Mouse (Mus musculus): ENCODE measurements around the gene Ppp1r11.

Gene Ppp1r11

DNA sequence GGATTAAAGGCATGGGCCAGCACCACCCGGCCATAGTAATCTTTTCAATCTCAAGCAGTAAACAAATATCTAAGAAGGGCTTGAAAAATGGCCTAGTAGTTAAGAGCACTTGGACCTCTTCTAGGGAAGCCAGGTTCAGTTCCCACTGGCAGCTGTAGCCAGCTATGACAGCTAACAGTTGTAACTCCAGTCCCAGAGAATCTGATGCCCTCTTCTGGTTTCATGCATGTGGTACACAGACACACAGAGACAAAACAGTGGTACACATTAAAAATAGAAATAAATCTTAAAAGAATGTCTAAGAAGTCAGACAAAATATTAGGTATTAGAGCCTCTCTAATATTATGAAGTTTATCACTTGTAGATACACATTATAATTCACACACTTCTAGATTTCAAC is 9.6 kb upstream of the Ppp1r11 start:
- DNase-seq (ENCODE audit: low read depth, low spot score) = no peak

DNA sequence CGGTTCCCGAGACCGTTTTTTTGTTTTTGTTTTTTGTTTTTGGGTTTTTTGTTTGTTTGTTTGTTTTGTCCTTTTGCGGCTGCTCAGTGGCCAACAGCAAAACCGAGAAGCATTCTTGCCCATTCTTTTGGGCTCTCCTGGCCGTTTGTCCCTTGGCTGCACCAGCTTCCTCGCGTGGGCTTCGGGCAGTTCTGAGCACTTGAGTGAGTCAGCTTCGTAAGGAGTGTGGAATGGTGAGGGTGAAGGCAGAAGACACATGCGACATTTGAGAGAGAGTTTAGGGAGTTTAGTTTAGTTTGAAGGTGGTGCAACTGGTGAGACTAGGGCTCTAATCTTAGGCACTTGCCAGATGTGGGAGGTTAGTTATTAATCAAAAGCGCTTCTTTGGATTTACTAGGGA is 7.3 kb upstream of the Ppp1r11 start:
- DNase-seq (ENCODE audit: low read depth, low spot score) = peak; percentile 29

DNA sequence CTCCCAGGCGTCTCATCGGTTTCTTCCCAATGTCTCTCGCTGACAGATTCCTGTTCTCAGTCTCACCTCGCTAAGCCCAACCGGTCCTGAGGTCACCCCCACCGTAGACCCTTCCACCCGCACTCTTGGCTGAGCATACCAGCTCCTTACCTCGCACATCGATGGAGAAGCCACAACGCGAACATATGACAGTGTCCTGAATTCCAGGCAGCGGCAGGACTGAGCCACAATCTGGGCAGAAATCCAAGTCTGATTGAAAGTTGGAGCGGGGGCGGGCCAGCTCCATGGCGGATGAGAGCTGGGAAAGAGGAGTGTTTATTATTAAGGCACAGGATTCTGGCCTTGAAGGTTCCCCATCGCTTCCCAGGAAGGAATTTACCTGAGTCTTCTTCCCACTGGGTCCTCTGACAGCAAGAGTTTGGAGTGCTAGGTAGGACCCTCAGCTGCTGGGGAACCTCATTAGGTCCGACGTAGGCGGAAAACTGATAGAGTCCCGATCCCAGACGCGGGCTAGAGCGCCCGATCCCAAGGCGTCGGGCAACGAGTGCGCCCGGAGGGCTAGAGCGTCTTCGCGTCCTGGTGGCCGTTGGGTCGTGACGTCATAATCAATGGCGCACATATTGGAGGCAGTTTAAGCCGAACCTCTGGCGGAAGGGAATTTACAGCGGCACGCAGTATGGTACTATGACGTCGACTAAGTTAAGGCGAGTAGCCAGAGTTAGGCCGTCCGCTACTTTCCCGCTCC is 6.6 kb upstream of the Ppp1r11 start, which contains the start of the genes Znrd1 and Znrd1as:
TSS of gene Znrd1 (minus strand) at position 561 of the 745 bp plus-strand sequence.
TSS of gene Znrd1as (plus strand) at position 594 of the 745 bp plus-strand sequence.
- DNase-seq (ENCODE audit: low read depth, low spot score) = peak; percentile 94

DNA sequence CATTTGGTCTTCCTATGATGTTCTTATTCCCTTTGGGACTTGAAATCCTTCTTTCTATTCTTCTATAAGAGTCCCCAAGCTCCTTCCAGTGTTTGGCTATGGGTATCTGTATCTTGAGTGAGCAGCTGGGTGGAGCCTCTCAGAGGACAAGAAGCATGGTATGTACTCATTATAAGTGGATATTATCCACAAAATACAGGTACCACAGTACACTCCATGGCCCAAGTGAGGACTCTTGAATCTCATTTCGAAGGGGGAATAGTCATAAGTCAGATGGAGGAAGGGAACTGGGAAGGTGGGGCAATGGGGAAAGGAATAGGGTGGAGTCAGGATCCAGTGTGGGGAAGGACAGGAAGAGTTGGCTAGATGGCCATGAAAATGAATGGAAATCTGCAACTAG is 1.5 kb upstream of the Ppp1r11 start:
- DNase-seq (ENCODE audit: low read depth, low spot score) = no peak

DNA sequence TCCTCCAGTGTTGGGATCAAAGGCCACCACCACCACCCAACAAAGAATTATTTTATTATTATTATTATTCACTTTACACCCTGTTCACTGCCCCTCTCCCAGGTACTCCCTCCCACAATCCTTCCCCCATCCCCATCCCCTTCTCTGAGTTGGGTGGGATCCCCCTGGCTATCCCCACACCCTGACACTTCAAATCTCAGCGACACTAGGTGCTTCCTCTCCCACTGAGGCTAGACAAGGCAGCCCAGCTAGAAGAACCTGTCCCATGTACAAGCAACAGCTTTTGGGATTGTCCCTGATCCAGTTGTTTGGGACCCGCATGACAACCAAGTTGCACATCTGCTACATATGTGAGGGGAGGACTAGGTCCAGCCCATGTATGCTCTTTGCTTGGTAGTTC is 1.1 kb upstream of the Ppp1r11 start:
- no peak for DNase-seq (ENCODE audit: low read depth, low spot score)

DNA sequence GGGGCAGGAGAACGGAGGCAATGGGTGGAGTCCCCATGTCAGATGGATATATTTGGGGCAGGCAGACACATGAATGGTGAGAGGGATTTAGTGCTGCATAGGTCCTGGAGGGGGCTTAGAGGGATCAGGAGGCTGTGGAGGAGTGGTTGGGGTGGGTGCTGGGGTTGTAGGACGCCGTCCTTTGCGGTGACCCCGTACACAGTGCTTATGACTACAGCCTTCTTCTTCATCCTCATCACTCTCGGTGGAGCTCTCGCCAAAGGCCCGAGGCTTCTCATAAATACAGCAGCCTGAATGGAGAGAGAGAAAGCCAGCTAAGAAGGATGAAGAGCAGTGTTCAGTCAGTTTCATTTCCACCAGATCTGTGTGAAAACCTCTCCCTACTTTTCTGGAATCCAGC is 2.3 kb downstream of the Ppp1r11 start:
- DNase-seq (ENCODE audit: low read depth, low spot score) = no peak

DNA sequence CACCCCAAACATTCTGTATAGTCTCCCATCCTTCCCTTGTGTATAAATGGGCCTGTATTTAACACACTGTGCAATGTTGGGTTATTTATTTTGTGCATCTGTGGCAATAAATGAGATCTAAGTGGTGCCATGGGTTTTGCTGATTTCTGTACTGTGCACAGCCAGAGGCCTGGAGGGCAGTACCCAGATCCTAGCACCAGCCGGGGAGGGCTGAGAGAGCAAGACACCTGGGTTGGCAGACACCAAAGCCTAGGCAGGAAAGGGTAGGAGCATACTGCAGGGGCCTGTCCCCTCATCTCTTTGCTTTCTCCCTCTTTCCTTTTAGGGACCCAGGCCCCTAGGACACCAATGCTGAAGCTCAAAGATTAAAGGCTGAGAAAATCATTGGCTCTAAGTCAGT is 3.3 kb downstream of the Ppp1r11 start:
- no peak for DNase-seq (ENCODE audit: low read depth, low spot score)

DNA sequence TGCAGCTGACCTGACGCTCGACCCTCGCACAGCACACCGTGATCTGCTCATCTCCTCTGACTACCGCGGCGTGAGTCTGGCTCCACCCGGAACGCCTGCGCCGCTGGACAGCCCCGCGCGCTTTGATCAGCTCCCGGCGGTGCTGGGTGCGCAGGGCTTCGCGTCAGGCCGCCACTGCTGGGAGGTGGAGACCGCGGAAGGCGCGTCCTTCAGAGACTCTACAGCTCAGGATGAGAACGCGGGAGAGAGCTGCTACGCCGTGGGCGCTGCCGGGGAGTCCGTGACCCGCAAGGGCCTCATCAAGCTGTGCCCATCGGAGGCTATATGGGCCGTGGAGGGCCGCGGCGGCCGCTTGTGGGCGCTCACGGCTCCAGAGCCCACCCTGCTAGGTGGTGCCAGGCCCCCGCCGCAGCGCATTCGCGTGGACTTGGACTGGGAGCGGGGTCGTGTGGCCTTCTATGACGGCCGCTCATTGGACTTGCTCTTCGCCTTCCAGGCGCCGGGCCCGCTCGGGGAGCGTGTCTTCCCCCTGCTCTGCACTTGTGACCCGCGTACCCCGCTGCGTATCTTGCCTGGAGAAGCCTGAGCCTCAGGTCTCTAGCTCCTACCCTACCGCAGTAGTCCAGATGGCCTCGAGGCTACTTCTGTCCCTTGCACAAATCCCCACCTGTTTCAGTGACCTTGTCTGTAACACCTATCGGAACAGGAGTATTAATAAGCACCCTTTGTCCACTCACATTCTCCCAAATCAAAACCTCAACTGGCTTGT is 4.3 kb downstream of the Ppp1r11 start:
- peak; percentile 60 for DNase-seq (ENCODE audit: low read depth, low spot score)

DNA sequence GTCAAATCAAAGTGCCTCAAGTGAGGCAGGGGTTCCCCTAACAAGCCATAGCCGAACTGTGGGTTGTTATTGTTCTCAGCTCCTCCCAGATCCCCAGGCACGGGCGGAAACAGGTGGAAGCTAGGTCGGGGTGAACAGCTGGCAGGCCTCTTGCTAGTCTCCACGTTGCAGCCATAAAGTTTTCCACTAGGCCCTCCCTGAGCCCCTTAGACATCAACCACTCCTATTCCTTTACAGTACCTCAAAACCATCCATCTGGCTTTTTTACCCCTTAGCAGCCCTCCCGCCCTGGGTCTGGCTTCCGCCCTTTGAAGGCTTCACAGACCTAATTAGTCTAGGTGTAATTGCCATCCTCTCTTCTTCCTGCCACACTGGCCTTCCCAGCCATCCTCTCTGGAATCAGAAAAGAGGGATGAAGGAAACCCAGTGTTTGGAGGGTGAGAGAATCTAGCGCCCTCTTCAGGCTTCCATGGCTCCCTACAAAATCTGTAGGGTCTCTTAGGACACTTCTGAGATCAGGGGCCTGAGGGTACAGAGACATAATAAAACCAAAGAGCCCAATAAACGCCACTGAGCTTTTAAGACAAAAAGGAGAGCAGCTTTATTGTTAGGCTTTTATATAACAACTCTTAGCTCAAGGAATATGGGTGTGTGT is 7.3 kb downstream of the Ppp1r11 start:
- peak; percentile 63 for DNase-seq (ENCODE audit: low read depth, low spot score)

DNA sequence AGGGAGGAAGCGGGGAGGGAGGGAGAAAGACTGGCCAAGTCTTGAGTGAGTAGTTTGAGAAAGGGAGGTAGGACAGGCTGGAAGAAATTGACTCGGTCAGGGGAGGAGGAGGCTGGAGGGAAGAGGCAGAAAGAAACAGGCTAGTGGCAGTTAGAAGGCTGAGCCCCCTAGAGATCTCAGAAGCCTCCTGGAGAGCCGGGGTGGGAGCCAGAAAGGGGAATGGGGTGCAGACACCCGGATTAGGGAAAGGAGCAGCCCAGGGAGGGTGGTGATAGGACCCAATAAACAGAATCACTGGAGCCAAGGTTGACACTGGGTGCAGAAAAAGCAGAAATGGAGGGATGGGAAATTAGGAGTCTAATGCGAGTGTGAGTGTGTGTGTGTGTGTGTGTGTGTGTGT is 7.8 kb downstream of the Ppp1r11 start:
- DNase-seq (ENCODE audit: low read depth, low spot score) = no peak

DNA sequence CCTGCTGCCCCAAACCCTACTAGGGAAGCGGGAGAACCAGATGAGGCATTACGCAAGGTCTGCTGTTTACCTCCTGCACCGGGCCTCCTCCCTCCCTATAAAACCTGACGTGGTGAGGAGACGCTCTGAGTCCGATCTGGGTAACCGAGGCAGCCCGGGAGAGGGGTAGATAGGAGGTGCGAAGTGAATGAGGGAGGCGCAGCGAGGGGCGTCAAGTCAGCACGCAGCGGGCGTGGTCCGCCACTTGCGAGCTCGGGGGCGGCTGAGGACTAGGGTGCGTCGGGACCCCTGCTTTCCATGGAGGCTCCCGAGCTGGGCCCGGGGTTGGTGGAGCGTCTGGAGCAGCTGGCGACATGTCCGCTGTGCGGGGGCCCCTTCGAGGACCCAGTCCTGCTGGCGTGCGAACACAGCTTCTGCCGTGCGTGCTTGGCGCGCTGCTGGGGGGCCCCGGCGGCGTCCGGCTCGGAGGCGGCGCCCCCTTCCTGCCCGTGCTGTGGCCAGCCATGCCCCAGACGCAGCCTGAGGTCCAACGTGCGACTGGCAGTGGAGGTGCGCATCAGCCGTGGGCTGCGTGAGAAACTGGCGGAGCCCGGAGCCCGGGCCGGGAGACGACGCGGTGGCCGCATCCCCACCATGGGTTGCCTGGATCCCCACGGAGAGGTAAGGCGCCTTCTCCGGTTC is 8.6 kb downstream of the Ppp1r11 start, which contains the start of gene Rnf39:
TSS of gene Rnf39 (plus strand) at position 128 of the 681 bp plus-strand sequence.
- peak; percentile 26 for DNase-seq (ENCODE audit: low read depth, low spot score)

DNA sequence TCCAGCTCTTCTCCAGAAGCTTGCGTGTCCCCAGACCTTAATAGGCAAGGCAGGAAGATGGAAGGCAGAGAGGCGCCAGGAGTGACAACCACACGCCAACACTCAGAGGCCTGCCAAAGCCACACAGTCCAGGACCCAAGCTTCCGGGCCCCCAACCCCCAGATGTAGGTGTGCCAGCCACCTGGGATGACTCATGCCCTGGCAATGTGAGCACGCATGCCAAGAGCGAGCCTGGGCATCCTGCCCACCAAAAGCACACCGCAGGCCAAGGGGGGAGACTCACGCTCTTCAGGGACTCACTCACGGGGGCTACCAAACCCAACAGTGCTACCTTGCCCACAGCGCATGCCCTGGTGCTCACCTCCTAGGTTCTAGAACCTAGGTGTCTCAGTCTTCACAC is 9.2 kb downstream of the Ppp1r11 start:
- peak; percentile 59 for DNase-seq (ENCODE audit: low read depth, low spot score)

DNA sequence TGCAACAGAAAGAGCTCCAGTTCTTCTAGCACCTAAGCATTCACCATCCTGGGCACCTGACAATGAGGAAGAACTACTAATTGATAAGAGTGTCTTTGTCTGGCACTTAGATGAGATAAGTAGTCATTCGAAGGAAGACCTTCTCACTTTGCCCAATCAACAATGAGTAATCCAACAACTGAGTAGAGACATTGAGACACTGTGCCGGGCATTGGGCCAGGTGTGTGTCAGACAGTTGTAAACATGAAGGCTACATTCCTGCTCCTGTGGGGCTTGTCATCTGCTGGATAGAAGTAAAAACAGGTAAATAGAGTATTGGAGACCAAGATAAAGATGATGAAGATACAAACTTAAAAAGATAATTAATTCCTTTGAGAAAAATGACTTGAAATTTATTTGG is 13.5 kb downstream of the Ppp1r11 start:
- no peak for DNase-seq (ENCODE audit: low read depth, low spot score)

DNA sequence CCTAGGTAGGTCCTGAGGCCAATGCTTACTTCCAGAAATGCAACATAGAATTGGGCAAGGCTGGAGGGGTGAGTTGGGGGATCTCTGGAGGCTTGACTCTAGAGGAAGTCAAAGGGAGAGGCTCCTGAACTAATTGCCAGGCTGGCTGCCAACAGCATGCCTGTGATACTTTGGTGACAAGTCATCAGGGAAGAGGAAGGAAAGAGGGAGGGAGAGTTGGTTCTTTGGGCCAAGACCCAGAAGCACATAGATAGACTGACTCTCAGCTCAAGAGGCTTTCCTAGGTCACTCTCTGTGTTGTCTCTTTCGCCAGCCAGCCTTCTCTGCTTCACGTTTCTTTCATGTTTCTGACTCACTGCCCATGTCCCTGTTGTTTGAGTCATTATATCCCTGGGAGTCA is 19.7 kb downstream of the Ppp1r11 start:
- no peak for DNase-seq (ENCODE audit: low read depth, low spot score)

DNA sequence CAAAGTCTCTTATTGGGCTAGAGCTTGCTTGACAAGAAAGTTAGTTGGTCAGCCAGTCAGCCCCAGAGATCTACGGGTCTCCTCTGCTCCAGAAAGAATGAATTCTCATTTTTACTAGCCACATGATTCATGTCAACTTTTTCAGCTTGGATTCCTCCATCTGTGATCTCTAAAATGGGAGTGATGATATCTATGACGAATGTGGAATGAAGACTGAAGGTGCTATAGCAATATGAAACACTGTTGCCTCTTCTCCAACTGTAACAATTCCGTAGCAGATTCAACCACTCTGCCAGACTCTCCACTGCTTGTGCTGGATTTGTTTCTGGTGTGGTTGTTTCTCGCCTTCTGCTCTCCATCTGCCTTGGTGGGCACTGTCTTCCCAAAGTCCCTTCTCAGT is 20.4 kb downstream of the Ppp1r11 start:
- no peak for DNase-seq (ENCODE audit: low read depth, low spot score)

DNA sequence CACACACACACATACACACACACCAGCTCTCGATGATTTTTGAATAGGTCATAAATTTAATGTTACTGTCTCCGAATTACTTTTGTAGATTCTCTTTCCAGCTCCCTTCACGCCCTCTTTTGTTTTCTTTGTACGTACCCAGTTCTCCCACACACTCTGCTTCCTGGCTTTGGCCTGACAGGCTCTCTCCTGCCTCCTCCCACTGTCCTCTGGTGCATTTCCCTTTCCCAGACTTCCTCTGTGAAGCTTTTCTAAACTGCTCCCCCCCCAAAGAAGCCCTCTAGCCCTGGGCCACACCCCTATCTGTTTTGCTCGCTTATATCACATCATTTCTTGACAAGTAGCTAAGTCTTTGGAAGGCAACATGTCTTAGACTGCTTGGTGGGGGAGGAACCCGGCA is 21.3 kb downstream of the Ppp1r11 start:
- no peak for DNase-seq (ENCODE audit: low read depth, low spot score)

DNA sequence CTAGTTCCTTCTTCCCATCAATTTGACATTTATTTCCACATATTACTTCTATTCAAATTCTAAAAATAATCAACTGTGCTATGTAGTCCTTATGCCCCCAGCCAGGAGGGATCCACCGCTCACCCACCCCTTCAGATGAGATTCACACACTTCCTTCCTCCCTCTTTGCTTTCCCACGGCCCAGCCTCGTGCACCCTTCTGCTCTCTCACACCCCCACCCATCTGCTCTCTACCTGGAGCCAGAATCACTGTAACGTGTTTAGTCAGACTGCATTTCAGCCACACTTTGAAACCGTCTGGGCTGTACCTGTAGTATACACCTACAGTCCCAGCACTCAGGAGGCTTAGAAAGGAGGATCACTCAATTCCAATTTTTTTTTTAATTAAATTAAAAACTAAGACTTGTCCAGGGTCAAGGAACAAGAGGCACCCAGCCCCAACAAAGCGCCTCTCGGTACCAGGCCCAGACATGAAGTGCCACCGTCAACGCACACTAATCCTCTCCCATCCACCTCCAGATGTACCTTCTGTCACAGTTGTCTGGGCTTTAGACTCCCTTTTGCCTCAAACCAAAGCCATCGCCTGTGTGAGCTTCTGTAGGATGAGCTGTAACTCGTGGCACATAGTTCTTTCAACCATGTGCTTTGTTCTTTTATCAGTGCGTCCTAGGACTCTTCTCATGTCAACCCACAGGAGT is 22.2 kb downstream of the Ppp1r11 start:
- no peak for DNase-seq (ENCODE audit: low read depth, low spot score)

DNA sequence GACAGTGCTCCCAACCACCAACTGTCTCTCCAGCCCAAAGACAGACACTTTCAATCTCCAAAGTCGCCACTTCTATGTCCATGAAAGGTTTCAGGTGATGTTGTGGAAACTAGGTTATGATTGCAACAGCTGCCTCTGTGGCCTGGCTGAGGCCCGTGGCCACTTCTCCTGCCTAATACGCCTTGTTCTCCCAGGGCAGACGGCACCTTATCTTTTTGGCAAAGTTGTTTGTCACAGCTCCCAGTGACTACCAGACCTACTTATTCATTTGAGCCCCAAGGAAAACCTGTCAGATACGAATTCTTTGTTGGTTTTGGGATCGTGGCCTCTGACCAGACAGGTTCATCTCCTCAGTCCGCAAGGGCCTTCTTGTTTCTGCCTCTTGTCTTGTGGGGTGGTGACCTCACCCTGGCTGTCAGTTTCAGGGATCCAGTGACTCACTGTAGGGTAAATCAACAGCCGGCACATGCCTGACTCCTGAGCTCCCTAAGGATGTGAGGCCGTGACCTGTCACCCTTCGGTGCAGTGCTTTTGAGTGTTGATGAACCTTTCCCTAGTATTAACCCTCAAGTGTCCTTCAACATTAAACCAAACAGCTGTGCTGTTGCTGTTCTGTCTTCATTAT is 23.9 kb downstream of the Ppp1r11 start:
- no peak for DNase-seq (ENCODE audit: low read depth, low spot score)

DNA sequence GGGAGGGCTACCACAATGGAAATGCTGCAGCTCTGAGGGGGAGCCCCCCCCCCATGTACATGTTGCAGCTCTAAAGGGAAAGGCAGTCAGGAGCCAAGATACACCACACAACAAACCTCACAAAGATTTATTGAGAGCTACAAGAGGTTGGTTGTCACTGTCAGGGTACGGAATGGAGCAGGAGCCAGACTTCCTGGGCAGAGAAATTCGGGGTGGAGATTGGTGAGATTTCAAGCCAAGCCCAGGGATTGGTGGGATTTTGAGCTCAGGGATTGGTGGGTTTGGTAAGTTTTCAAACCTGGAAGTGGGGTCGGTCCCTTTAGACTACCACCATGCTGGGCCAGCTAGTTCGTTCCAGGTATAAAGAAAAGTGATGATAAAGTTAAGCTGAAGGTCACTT is 28.1 kb downstream of the Ppp1r11 start:
- no peak for DNase-seq (ENCODE audit: low read depth, low spot score)

DNA sequence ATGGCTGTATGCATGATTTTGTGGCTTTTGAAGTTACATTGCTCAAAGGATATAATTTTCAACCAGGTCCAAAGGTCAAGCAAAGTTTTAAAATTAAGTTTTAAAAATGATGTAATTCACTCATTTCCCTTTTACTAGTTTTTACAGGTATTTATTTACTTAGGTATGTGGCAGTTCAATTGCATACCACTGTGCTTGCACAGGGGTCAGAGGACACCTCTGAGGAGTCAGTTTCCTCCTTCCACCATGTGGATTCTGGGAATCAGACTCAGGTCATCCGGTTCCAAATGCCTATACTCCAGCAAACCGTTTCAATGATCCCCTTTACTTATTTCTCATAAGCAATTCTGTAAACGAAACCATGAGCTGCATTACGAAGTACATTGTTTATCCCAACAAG is 28.8 kb downstream of the Ppp1r11 start:
- DNase-seq (ENCODE audit: low read depth, low spot score) = no peak

DNA sequence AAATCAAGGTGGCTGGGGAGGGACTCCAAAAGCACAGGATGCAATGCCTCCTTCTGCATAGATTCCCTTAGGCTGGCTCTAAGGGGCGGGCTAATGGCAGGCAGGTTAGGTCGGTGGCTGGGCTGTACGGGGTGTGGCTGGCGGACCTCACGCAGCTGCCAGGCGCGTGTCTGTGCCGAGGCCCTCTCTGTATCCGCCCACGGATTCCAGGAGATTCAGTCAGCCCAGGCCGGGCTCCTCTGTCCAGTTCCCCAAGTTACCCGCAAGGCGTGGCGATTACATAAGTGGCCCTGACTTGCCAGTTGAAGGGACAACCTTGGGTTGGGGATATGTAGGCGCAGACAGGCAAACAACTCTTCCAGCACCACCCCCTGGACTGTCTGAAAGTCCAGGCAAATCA is 31.3 kb downstream of the Ppp1r11 start:
- DNase-seq (ENCODE audit: low read depth, low spot score) = no peak

Measured in CD4-positive, CD25-positive, alpha-beta regulatory T cell, adult 2 months (primary cell).